Mouse (Mus musculus) lung, adult 2 months (tissue): ENCODE results near the gene Dph5. TPM values are rescaled to one million over a fixed set of nuclear protein-coding genes. Genes with fewer than 3 reads are reported as not detected.

ENCODE experiments used
- DNase-seq: peaks from one replicate; pipeline ENCODE4 v3.0.0; 2022
- H3K4me1 ChIP-seq: fragments of 200-500 bp; 2 replicates; pipeline ENCODE4 v1.6.1; 2011; ENCODE audit warnings: low read length; ENCODE audit not compliant: control insufficient read depth, insufficient read depth
- H3K4me3 ChIP-seq: fragments of 200-500 bp; replicated peaks from 2 replicates; pipeline ENCODE3; 2011; ENCODE audit warnings: low read depth, mild to moderate bottlenecking, control low read depth, low read length; ENCODE audit errors: extremely low read depth
- CTCF ChIP-seq: fragments of 200-500 bp; IDR thresholded peaks from 2 replicates; pipeline ENCODE4 v1.5.1; 2011; ENCODE audit warnings: mild to moderate bottlenecking, low read length, control low read depth; ENCODE audit not compliant: insufficient read depth
- POLR2A ChIP-seq: fragments of 200-500 bp; IDR thresholded peaks from 2 replicates; pipeline ENCODE4 v1.6.1; 2011; ENCODE audit warnings: low read depth, mild to moderate bottlenecking, control low read depth, low read length, borderline replicate concordance; ENCODE audit errors: extremely low read depth
- WGBS: fragments of 180-500 bp; shearing (Covaris S2); methylation state at CpG from one replicate; pipeline ENCODE4 v1.1.7; 2018; 5-methylcytosine and 5-hydroxymethylcytosine counted together
- polyA plus RNA-seq: library from polyadenylated mRNA; depleted of rRNA; stranded (reverse); fragments of >200 nt; gene quantifications from 2 replicates; pipeline ENCODE4 v1.2.3, GENCODE M21; 2012

The Dph5 gene
- polyA plus RNA-seq, 1 experiment = 4.4 TPM

GRCm38 (mm10) chr3:115949921-115950877, 62.6 kb downstream of the Dph5 start:
- Histone ChIP-seq H3K4me1 (no peaks in the 10 kb centered on the region), H3K4me3 (no peak overlapping the region)
- 84% methylated on average over 6 of the region's 6 CpGs for WGBS
- no peak for TF ChIP-seq CTCF
- no peak for TF ChIP-seq POLR2A
- DNase-seq = no peak

GRCm38 (mm10) chr3:115951221-115951620, 63.6 kb downstream of the Dph5 start:
- DNase-seq = no peak
- Histone ChIP-seq H3K4me3 (no peak overlapping the region), H3K4me1 (no peaks in the 10 kb centered on the region)
- 52% methylated on average over 3 of the region's 3 CpGs for WGBS
- no peak for TF ChIP-seq CTCF
- no peak for TF ChIP-seq POLR2A

GRCm38 (mm10) chr3:115952356-115952755, 64.7 kb downstream of the Dph5 start:
- no peak for DNase-seq
- Histone ChIP-seq H3K4me1 (no peaks in the 10 kb centered on the region), H3K4me3 (no peak overlapping the region)
- TF ChIP-seq POLR2A = no peak
- no peak for TF ChIP-seq CTCF
- WGBS = 81% methylated on average over 4 of the region's 4 CpGs

- no peak for DNase-seq
- Histone ChIP-seq H3K4me3 (no peak overlapping the region), H3K4me1 (no peaks in the 10 kb centered on the region)
- TF ChIP-seq POLR2A (no peak), CTCF (no peak)
- WGBS = 70% methylated on average over 3 of the region's 3 CpGs
Observed at GRCm38 (mm10) chr3:115953088-115953487, 65.5 kb downstream of the Dph5 start.

- no peaks in the 10 kb centered on the region for H3K4me1 ChIP-seq
- no peak for TF ChIP-seq POLR2A
- no peak for TF ChIP-seq CTCF
- H3K4me3 ChIP-seq = no peak overlapping the region
- DNase-seq = no peak
- 97% methylated on average over 7 of the region's 7 CpGs for WGBS
Observed at GRCm38 (mm10) chr3:115957223-115957622, 69.6 kb downstream of the Dph5 start.

- no peak overlapping the region for H3K4me3 ChIP-seq
- WGBS = 74% methylated on average over 11 of the region's 11 CpGs
Observed at GRCm38 (mm10) chr3:115961311-115962027, 73.8 kb downstream of the Dph5 start.

GRCm38 (mm10) chr3:115962028-115962415, 74.4 kb downstream of the Dph5 start:
- no peak for DNase-seq
- 73% methylated on average over 4 of the region's 4 CpGs for WGBS
- no peaks in the 10 kb centered on the region for H3K4me1 ChIP-seq
- H3K4me3 ChIP-seq = no peak overlapping the region
- no peak for TF ChIP-seq POLR2A
- no peak for TF ChIP-seq CTCF

More at GRCm38 (mm10) chr3:115961311-115962027, 73.8 kb downstream of the Dph5 start:
- H3K4me1 ChIP-seq = no peaks in the 10 kb centered on the region
- TF ChIP-seq POLR2A = no peak
- TF ChIP-seq CTCF = no peak
- DNase-seq = no peak

GRCm38 (mm10) chr3:115963597-115963996, 76.0 kb downstream of the Dph5 start:
- Histone ChIP-seq H3K4me3 (no peak overlapping the region), H3K4me1 (no peaks in the 10 kb centered on the region)
- no peak for DNase-seq
- 91% methylated on average over 1 of the region's 1 CpGs for WGBS
- TF ChIP-seq CTCF (no peak), POLR2A (no peak)

- TF ChIP-seq CTCF = no peak
- H3K4me3 ChIP-seq = no peak overlapping the region
- no peaks in the 10 kb centered on the region for H3K4me1 ChIP-seq
- 82% methylated on average over 5 of the region's 5 CpGs for WGBS
- no peak for DNase-seq
Observed at GRCm38 (mm10) chr3:115964071-115964470, 76.4 kb downstream of the Dph5 start.
